Mouse (Mus musculus): ENCODE measurements around the gene Tbck. TPM values are rescaled to one million over a fixed set of nuclear protein-coding genes. Genes with fewer than 3 reads are reported as not detected.

Tbck gene
- polyA plus RNA-seq, 1 experiment, result 9.6 TPM

Other genes starting within 250 kb of the Tbck start
- not detected in 2 replicates for gene Gimd1, start 54.3 kb upstream of the Tbck start, polyA plus RNA-seq (2012; ENCODE audit: insufficient read depth, insufficient read length, missing spikeins)
- gene Aimp1, start 226 bp downstream of the Tbck start, polyA plus RNA-seq (2012; ENCODE audit: insufficient read depth, insufficient read length, missing spikeins), result 35.9 and 50.5 TPM in 2 replicates

Measured in brown adipose tissue, adult 24 weeks (tissue).